Mouse (Mus musculus) thymus, adult 2 months (tissue): ENCODE data around the gene Trak1. TPM values are rescaled to one million over a fixed set of nuclear protein-coding genes. Genes with fewer than 3 reads are reported as not detected.

Experiments
- DNase-seq: peaks from one replicate; pipeline ENCODE4 v3.0.0; 2021
- H3K27ac ChIP-seq: fragments of 200-500 bp; 2 replicates; pipeline ENCODE4 v1.5.1; 2012; ENCODE audit warnings: low read length, control low read depth; ENCODE audit not compliant: control insufficient read depth, insufficient read depth
- H3K27me3 ChIP-seq: fragments of 200-500 bp; 2 replicates; pipeline ENCODE4 v1.6.1; 2012; ENCODE audit warnings: mild to moderate bottlenecking, low read length, moderate library complexity, mixed read lengths; ENCODE audit not compliant: control insufficient read depth, insufficient read depth
- H3K36me3 ChIP-seq: fragments of 200-500 bp; 2 replicates; pipeline ENCODE4 v1.6.1; 2012; ENCODE audit warnings: mild to moderate bottlenecking, low read length, moderate library complexity; ENCODE audit not compliant: control insufficient read depth, insufficient read depth
- H3K4me1 ChIP-seq: fragments of 200-500 bp; replicated peaks from 2 replicates; pipeline ENCODE4 v1.6.1; 2012; ENCODE audit warnings: low read length; ENCODE audit not compliant: control insufficient read depth, insufficient read depth
- H3K4me3 ChIP-seq: fragments of 200-500 bp; 2 replicates; pipeline ENCODE4 v1.5.1; 2012; ENCODE audit warnings: mild to moderate bottlenecking, low read length, control low read depth, moderate library complexity; ENCODE audit not compliant: control insufficient read depth, insufficient read depth
- CTCF ChIP-seq: fragments of 200-500 bp; IDR thresholded peaks from 2 replicates; pipeline ENCODE4 v1.5.1; 2012; ENCODE audit warnings: mild to moderate bottlenecking, control low read depth, low read length, moderate library complexity, borderline replicate concordance; ENCODE audit not compliant: control insufficient read depth, poor library complexity, insufficient read depth; ENCODE audit errors: extremely low read depth
- POLR2A ChIP-seq: fragments of 200-500 bp; IDR thresholded peaks from 2 replicates; pipeline ENCODE4 v1.6.1; 2012; ENCODE audit warnings: mild to moderate bottlenecking, low read length, control low read depth, moderate library complexity; ENCODE audit not compliant: control insufficient read depth, poor library complexity, insufficient read depth; ENCODE audit errors: extremely low read depth
- WGBS: fragments of 180-500 bp; shearing (Covaris S2); methylation state at CpG from one replicate; pipeline ENCODE4 v1.1.7; 2018; 5-methylcytosine and 5-hydroxymethylcytosine counted together
- polyA plus RNA-seq: library from polyadenylated mRNA; depleted of rRNA; stranded (reverse); fragments of >200 nt; gene quantifications from 2 replicates; pipeline ENCODE4 v1.2.3, GENCODE M21; 2012

Gene Trak1
- polyA plus RNA-seq, 1 experiment = 96.5 TPM

- TF ChIP-seq CTCF (peak; percentile 89), POLR2A (no peak)
- DNase-seq = peak; percentile 46
- 48% methylated on average over 8 of the region's 8 CpGs for WGBS
Measured at GRCm38 (mm10) chr9:121458466-121458865, 161.2 kb downstream of the Trak1 start.

GRCm38 (mm10) chr9:121459950-121460349, 162.6 kb downstream of the Trak1 start:
- H3K4me3 ChIP-seq = no peak overlapping the region
- H3K27ac ChIP-seq = no peak overlapping the region
- H3K27me3 ChIP-seq = no peaks in the 10 kb centered on the region
- 0 out of 2 replicates have a peak, but pooled peaks cover 3% of the 10 kb centered on the region for H3K4me1 ChIP-seq
- TF ChIP-seq POLR2A = no peak
- TF ChIP-seq CTCF = no peak
- 89% methylated on average over 2 of the region's 2 CpGs for WGBS
- peaks cover 55% of the 10 kb centered on the region for H3K36me3 ChIP-seq
- no peak for DNase-seq

More at GRCm38 (mm10) chr9:121458466-121458865, 161.2 kb downstream of the Trak1 start:
- H3K27ac ChIP-seq = no peak overlapping the region
- H3K4me1 ChIP-seq = peaks cover 6% of the 10 kb centered on the region; the same call in 1 of the 2 replicates
- H3K4me3 ChIP-seq = no peak overlapping the region
- H3K36me3 ChIP-seq = peaks cover 64% of the 10 kb centered on the region
- H3K27me3 ChIP-seq = no peaks in the 10 kb centered on the region

DNA sequence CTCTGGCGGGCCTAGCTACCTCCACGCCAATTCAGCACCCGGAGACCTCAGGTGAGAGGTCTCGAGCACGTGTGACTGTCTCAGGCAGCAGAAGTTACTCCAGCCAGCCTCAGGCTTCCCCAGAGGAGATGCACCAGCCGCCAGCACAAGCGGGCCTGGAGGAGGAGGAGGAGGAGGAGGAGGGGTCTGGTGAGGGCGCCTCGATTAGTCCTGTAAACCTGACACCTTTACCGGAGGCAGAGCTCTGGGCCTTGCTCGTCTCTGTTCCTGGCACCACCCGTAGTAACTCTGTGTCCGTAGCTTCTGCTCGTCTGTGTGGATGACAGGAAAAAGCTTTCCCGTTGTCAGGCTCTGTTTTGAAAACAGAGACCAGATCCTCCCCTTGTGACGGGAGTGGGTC, 163.2 kb downstream of the Trak1 start:
- H3K36me3 ChIP-seq = peaks cover 50% of the 10 kb centered on the region
- TF ChIP-seq POLR2A = no peak
- no peaks in the 10 kb centered on the region for H3K27me3 ChIP-seq
- DNase-seq = no peak
- no peak overlapping the region for H3K27ac ChIP-seq
- H3K4me1 ChIP-seq = 0 out of 2 replicates have a peak, but pooled peaks cover 3% of the 10 kb centered on the region
- no peak overlapping the region for H3K4me3 ChIP-seq
- WGBS = 98% methylated on average over 16 of the region's 16 CpGs

- Histone ChIP-seq H3K27me3 (no peaks in the 10 kb centered on the region), H3K4me1 (no peaks in the 10 kb centered on the region), H3K27ac (no peak overlapping the region), H3K4me3 (no peak overlapping the region), H3K36me3 (peaks cover 20% of the 10 kb centered on the region)
- WGBS = 88% methylated on average over 11 of the region's 11 CpGs
- TF ChIP-seq POLR2A = no peak
- DNase-seq = no peak
Measured at GRCm38 (mm10) chr9:121467460-121467859, 170.2 kb downstream of the Trak1 start.

DNA sequence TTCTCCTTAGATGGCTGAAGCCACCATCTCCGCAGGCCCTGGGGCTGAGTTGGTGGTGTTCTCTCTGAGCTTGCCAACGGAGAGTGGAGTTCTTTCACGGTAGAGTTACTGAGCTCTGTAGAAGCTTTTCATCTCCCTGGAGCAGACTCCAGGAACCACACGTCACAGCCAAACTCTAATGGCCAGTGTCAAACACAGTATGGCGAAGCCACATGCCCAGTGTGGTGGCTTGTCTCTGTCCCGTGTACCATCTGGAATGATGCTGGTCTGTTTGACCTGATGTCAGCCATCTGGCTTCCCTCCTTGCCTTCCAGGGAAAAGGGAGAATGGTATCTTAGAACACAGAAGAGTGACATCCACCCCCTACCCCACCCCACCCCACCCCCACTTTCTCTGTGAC, 172.4 kb downstream of the Trak1 start:
- no peak for DNase-seq
- TF ChIP-seq CTCF = no peak
- TF ChIP-seq POLR2A = no peak
- Histone ChIP-seq H3K4me1 (no peaks in the 10 kb centered on the region), H3K36me3 (peaks cover 15% of the 10 kb centered on the region), H3K4me3 (no peak overlapping the region), H3K27ac (no peak overlapping the region), H3K27me3 (no peaks in the 10 kb centered on the region)
- 94% methylated on average over 6 of the region's 6 CpGs for WGBS

DNA sequence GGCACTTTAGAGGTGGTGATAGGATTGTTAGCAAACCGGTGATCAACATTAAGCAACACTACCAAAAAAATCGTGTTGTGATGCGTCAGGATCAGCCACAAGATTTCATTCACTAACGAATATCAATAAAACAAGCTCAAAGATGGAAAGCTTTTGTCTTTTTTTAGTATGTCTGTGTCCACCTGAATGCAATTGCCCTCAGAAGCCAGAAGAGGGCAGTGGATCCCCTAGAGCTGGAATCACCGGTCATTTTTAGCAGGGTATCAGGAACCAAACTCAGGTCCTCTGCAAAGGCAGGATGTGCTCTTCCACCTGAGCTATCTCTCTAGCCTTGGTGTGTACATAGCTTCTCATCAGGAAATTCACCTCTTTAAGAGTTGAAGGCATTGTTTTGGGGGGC, 177.5 kb downstream of the Trak1 start:
- Histone ChIP-seq H3K4me3 (no peak overlapping the region), H3K27ac (no peak overlapping the region), H3K4me1 (no peaks in the 10 kb centered on the region), H3K27me3 (no peaks in the 10 kb centered on the region), H3K36me3 (peaks cover 9% of the 10 kb centered on the region)
- no peak for DNase-seq
- TF ChIP-seq POLR2A (no peak), CTCF (no peak)
- 94% methylated on average over 5 of the region's 5 CpGs for WGBS
